Mouse (Mus musculus): ENCODE data around the gene Cfap298.

DNA sequence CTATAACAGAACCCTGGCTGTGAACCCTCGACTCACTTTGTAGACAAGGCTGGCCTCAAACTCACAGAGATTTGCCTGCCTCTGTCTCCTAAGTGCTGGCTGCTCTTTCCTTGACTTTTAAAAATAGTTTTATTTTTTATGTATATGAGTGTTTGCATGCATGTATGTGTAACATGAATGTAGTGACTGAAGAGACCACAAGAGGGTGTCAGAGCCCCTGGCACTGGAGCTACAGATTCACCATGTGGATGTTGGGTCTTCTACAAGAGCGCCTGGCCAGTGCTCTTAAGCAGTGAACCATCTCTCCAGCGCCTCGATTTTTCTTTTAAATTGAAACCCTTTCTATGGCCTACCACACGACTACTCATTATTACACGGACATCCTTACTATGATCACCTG lies 18.9 kb upstream of the Cfap298 start:
- TF ChIP-seq CTCF (IDR thresholded peaks at IDR 0.05; ENCODE audit: borderline replicate concordance, insufficient read depth, low read length) (no peak), POLR2A (IDR thresholded peaks at IDR 0.05; ENCODE audit: low read depth, low read length) (no peak)
